Mouse (Mus musculus) liver, postnatal 0 days (tissue): ENCODE data around the gene Fam213b. TPM values are rescaled to one million over a fixed set of nuclear protein-coding genes. Genes with fewer than 3 reads are reported as not detected.

ENCODE experiments used
- ATAC-seq: fragments of 200-750 bp; cut with Nextera tagmentation; 2 replicates; pipeline ENCODE4 v1.8.0; 2017; ENCODE audit warnings: mild to moderate bottlenecking, moderate library complexity
- DNase-seq: peaks from one replicate; pipeline ENCODE4 v3.0.0-alpha.2; 2016
- H3K27ac ChIP-seq: fragments of 300-500 bp; sonication (generic); 2 replicates; pipeline ENCODE4 v1.5.1; 2014; ENCODE audit warnings: antibody characterized with exemption, moderate library complexity, mild to moderate bottlenecking, low read depth
- H3K27me3 ChIP-seq: fragments of 300-500 bp; sonication (generic); 2 replicates; pipeline ENCODE4 v1.6.1; 2014; ENCODE audit warnings: low read length, control low read depth, mixed read lengths; ENCODE audit not compliant: insufficient read depth
- H3K36me3 ChIP-seq: fragments of 300-500 bp; sonication (generic); replicated peaks from 2 replicates; pipeline ENCODE4 v1.6.1; 2014; ENCODE audit warnings: mild to moderate bottlenecking, control low read depth, low read length, moderate library complexity, mixed read lengths; ENCODE audit not compliant: insufficient read depth
- H3K4me1 ChIP-seq: fragments of 300-500 bp; sonication (generic); 2 replicates; pipeline ENCODE4 v1.6.1; 2014; ENCODE audit warnings: antibody characterized with exemption, mild to moderate bottlenecking, control low read depth; ENCODE audit not compliant: insufficient read depth
- H3K4me2 ChIP-seq: fragments of 300-500 bp; sonication (generic); 2 replicates; pipeline ENCODE4 v1.6.1; 2014; ENCODE audit warnings: low read depth, mild to moderate bottlenecking, low read length, moderate library complexity, mixed read lengths
- H3K4me3 ChIP-seq: fragments of 300-500 bp; sonication (generic); 2 replicates; pipeline ENCODE4 v1.5.1; 2014; ENCODE audit warnings: low read depth, low read length
- H3K9ac ChIP-seq: fragments of 300-500 bp; sonication (generic); replicated peaks from 2 replicates; pipeline ENCODE4 v1.6.1; 2014; ENCODE audit warnings: mild to moderate bottlenecking, moderate library complexity
- H3K9me3 ChIP-seq: fragments of 300-500 bp; sonication (generic); 2 replicates; pipeline ENCODE4 v1.6.1; 2016; ENCODE audit warnings: mild to moderate bottlenecking, control low read depth, low read length, mixed read lengths
- CTCF ChIP-seq: sonication (generic); IDR thresholded peaks from 2 replicates; pipeline ENCODE4 v1.5.1; 2016; ENCODE audit warnings: antibody characterized with exemption, low read depth
- EP300 ChIP-seq: IDR thresholded peaks from 2 replicates; pipeline ENCODE4 v1.6.1; 2016; ENCODE audit warnings: antibody characterized with exemption, low read depth, mild to moderate bottlenecking
- WGBS: fragments of 180-500 bp; shearing (Covaris S2); extraction: QIAGEN DNeasy Blood & Tissue Kit; methylation state at CpG from one replicate; pipeline ENCODE4 v1.1.7; 2014; ENCODE audit not compliant: insufficient replicate concordance; 5-methylcytosine and 5-hydroxymethylcytosine counted together
- polyA plus RNA-seq: library from polyadenylated mRNA; unstranded; fragments of >200 nt; fragmentation: Nextera tagmentation; extraction: Ambion mirVana; gene quantifications from 2 replicates; pipeline ENCODE4 v1.2.1, GENCODE M21; 2015

Gene Fam213b
- polyA plus RNA-seq, 1 experiment from 2014 or later, result 5.9 TPM

DNA sequence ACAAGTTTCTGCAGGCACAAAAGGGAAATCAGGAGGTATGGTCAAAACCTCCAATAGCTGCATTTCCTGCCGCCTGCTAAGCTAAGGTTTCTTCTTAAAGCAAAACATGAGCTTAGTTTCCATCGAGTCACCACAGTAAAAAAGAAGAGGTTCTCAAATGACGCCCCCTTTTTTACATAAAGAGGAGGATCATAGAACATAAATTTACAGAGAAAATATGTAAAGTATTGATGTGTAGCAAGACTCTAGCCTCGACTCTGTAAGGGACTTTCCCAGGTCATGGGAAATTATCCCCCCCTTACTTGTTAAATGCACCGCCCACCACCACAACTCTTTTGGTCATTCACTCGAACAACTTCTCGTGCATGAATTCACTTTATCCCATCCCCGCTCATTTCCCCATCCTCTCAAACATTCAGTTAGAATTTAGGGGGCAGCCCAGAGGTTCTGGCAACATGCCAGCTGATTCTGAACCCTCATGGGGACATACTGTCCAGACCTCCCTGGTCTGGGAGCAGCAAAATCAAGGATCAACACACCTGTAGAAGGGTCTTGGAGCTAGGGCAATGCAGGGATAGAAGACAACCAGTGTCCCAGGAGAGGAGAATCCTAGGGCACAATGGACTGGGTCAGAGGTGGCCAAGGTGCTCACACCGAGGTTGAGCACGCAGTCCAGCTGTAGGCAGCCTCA is 43.8 kb upstream of the Fam213b start:
- ATAC-seq, result no peak
- no peak for TF ChIP-seq CTCF
- no peak for TF ChIP-seq EP300
- DNase-seq, result no peak
- H3K27me3 ChIP-seq, result 0 out of 2 replicates have a peak, but pooled peaks cover 2% of the 10 kb centered on the region
- 75% methylated on average over 10 of the region's 10 CpGs for WGBS
- no peak overlapping the region for H3K4me2 ChIP-seq
- no peak overlapping the region for H3K27ac ChIP-seq
- no peak overlapping the region for H3K9ac ChIP-seq
- H3K4me3 ChIP-seq, result no peak overlapping the region
- H3K9me3 ChIP-seq, result no peaks in the 10 kb centered on the region
- no peaks in the 10 kb centered on the region for H3K36me3 ChIP-seq
- peaks cover 12% of the 10 kb centered on the region; the same call in 1 of the 2 replicates for H3K4me1 ChIP-seq

DNA sequence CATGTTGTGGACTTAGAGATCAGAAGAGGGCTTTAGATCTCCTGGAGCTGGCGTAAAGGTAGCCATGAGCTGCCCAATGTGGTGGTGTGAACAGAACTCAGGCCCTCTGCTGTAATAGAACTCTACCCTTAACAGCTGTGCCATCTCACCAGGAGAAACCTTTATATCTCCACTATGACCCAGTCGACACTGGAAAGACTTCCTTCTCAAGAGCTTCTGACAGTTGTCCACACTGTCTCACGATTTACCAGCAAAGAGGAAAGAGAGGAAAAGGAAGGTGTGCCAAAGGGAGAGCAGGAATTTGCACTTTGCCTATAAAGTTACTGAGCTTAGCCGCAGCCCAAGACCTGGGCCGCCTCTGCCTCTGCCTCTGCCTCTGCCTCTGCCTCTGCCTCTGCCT is 42.9 kb upstream of the Fam213b start:
- no peak overlapping the region for H3K9ac ChIP-seq
- no peak for DNase-seq
- ATAC-seq, result no peak
- no peak for TF ChIP-seq EP300
- TF ChIP-seq CTCF, result no peak
- H3K4me3 ChIP-seq, result no peak overlapping the region
- peaks cover 12% of the 10 kb centered on the region; the same call in 1 of the 2 replicates for H3K4me1 ChIP-seq
- H3K36me3 ChIP-seq, result no peaks in the 10 kb centered on the region
- H3K9me3 ChIP-seq, result no peaks in the 10 kb centered on the region
- H3K27me3 ChIP-seq, result no peaks in the 10 kb centered on the region
- H3K4me2 ChIP-seq, result no peak overlapping the region
- no peak overlapping the region for H3K27ac ChIP-seq
- 83% methylated on average over 5 of the region's 5 CpGs for WGBS

DNA sequence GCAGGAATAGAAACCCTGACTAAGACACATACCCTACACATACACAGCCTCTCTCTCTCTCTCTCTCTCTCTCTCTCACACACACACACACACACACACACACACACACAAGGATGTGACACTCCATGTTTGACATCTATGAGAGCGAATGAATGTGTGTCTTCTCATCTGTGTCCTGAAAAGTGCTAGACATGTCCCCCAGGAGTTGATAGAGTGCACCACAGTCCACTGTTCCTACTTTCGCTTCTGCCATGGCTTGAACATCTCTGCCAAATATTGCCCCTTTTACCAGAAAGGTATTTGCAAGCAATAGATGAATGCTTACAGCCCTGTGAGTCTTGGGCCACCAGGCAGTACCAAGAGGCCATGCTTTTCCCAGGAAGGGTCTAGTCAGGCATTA is 41.2 kb upstream of the Fam213b start:
- Histone ChIP-seq H3K4me2 (no peak overlapping the region), H3K4me1 (peaks cover 9% of the 10 kb centered on the region; the same call in 1 of the 2 replicates), H3K9ac (no peak overlapping the region), H3K9me3 (no peaks in the 10 kb centered on the region), H3K4me3 (no peak overlapping the region), H3K36me3 (no peaks in the 10 kb centered on the region), H3K27me3 (no peaks in the 10 kb centered on the region), H3K27ac (no peak overlapping the region)
- TF ChIP-seq EP300 (no peak), CTCF (no peak)
- ATAC-seq (no peak), DNase-seq (no peak)
- 88% methylated on average over 2 of the region's 2 CpGs for WGBS

DNA sequence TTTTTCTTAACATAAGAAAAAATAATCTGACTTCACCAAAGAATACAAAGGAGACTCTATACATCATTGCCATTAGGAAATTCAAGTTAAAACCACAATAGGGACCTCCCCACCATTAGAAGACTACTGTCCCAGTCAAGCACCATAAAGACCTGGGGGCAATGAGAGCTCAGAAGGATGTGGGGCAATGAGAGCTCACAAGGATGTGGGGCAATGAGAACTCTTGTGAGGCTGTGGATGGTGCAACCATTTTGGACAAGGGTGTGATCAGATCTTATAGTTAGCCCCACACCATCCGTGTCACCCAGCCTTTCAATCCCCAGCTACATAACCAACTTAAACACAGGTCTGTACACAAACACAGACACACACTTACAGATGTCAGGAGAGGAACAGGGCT is 38.8 kb upstream of the Fam213b start:
- Histone ChIP-seq H3K4me1 (peaks cover 8% of the 10 kb centered on the region; the same call in 1 of the 2 replicates), H3K9me3 (no peaks in the 10 kb centered on the region), H3K36me3 (no peaks in the 10 kb centered on the region), H3K4me2 (no peak overlapping the region), H3K27me3 (no peaks in the 10 kb centered on the region), H3K9ac (no peak overlapping the region), H3K4me3 (no peak overlapping the region), H3K27ac (0 out of 2 replicates have a peak overlapping the region, but pooled peaks have one; percentile 22)
- WGBS, result 58% methylated on average over 1 of the region's 1 CpGs
- ATAC-seq (no peak), DNase-seq (no peak)
- TF ChIP-seq EP300, result no peak
- no peak for TF ChIP-seq CTCF

DNA sequence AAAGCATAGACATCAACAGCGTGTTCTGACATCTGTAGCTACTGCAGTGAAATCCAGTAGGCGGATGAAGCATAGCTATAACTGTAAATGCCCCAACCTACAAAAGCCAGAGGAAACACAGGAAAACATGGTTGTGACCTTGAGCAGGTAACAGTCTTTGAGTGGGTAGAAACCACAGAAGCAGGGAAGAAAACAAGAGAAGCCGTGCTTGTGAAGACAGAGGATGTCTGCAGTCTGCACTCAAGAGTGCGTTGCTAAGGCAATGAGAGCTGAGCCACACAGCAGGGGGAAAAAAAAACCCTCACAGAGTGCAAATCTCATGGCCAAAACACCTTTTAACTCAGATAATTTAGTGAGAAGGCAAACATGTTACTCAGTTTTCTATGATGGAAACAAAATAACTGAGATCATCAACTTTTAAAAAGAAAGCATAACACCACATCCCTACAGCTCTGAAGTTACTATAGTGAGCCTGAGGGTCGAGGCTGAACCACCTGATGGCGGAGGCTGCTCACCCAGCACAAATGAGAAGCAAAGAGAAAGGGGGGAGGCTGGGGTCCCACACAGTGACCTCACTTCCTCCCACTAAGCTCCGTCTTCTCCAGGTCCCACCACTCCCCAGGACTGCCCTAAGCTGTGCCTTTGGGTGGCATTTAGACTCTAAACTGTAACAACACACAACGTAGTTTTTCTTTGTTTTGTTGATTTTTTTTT is 37.8 kb upstream of the Fam213b start:
- Histone ChIP-seq H3K27ac (no peak overlapping the region), H3K4me1 (peaks cover 8% of the 10 kb centered on the region; the same call in 1 of the 2 replicates), H3K9ac (no peak overlapping the region), H3K27me3 (no peaks in the 10 kb centered on the region), H3K4me2 (no peak overlapping the region), H3K4me3 (no peak overlapping the region), H3K9me3 (no peaks in the 10 kb centered on the region), H3K36me3 (no peaks in the 10 kb centered on the region)
- DNase-seq (no peak), ATAC-seq (no peak)
- TF ChIP-seq CTCF, result no peak
- TF ChIP-seq EP300, result no peak
- 63% methylated on average over 8 of the region's 8 CpGs for WGBS

DNA sequence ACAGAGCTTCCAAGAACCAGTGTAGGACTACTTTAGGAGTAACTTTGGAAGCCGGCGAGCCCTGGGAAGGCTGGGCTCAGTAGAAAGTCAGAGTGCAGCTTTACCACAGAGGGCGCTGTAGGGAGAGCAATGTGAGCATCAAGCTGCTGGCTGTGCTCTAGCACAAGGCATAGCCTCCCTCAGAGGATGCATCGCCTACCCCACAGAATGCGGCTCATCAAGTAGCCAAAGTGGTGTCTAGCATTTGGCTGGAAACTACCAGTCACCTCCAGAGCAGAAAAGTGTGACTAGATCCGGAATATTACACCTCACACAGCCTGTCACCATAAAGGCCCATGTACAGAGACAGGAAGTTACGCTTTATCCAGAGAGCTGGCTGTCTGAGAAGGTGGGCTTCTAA is 36.9 kb upstream of the Fam213b start:
- H3K36me3 ChIP-seq, result no peaks in the 10 kb centered on the region
- no peak overlapping the region for H3K4me3 ChIP-seq
- H3K9ac ChIP-seq, result no peak overlapping the region
- no peak overlapping the region for H3K4me2 ChIP-seq
- no peak for DNase-seq
- WGBS, result 91% methylated on average over 7 of the region's 7 CpGs
- no peak for TF ChIP-seq EP300
- peak; percentile 50 for TF ChIP-seq CTCF
- no peaks in the 10 kb centered on the region for H3K27me3 ChIP-seq
- H3K27ac ChIP-seq, result peak overlapping the region; percentile 51
- ATAC-seq, result no peak
- peaks cover 8% of the 10 kb centered on the region; the same call in 1 of the 2 replicates for H3K4me1 ChIP-seq
- H3K9me3 ChIP-seq, result no peaks in the 10 kb centered on the region
